Mouse (Mus musculus): ENCODE results near the gene Ahctf1. TPM values are rescaled to one million over a fixed set of nuclear protein-coding genes. Genes with fewer than 3 reads are reported as not detected.
"Not testable (repeated sequence)": the region's sequence is repeated elsewhere in the genome, so short reads cannot be mapped to it uniquely, and the experiment has no call there.

The Ahctf1 gene
- polyA plus RNA-seq, 1 experiment from 2014 or later, result 15.1 TPM

GRCm38 (mm10) chr1:179828051-179828450, 24.6 kb upstream of the Ahctf1 start:
- Histone ChIP-seq H3K36me3 (ENCODE audit: insufficient read depth, low read length) (no peaks in the 10 kb centered on the region), H3K9ac (ENCODE audit: low read depth, low read length) (no peak overlapping the region), H3K9me3 (replicated peaks; ENCODE audit: low read length) (no peaks in the 10 kb centered on the region), H3K27ac (no peak overlapping the region), H3K4me2 (ENCODE audit: low read length) (no peak overlapping the region), H3K4me1 (replicated peaks; ENCODE audit: insufficient read depth, low read length) (no peaks in the 10 kb centered on the region), H3K4me3 (replicated peaks; ENCODE audit: low read depth, low read length) (no peak overlapping the region), H3K27me3 (ENCODE audit: insufficient read depth, low read length) (no peaks in the 10 kb centered on the region)
- no peak for TF ChIP-seq CTCF (IDR thresholded peaks at IDR 0.05; ENCODE audit: low read depth)
- DNase-seq (ENCODE audit: low spot score) (no peak), ATAC-seq (replicated peaks; ENCODE audit: low FRiP score, low read depth) (no peak)
- 93% methylated on average over 5 of the region's 5 CpGs for WGBS

DNA sequence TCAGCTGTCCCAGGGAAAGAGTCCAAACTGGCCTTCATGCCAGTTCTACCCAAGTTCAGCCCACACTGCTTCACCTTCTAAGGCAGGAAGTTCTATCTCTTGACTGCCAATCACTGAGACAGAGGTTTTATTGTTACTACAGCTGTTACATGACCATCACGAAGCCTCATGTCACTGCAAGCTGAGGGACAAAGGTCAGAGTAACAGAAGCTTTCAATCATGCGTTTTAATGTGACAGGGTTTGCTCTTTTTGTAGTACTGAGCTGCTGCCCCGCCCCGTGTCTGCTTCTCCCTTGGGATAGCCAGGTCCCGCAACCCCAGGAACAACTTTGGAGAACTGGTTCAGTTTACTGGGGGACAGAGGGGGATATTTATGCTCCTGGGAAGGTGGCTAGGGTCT, 21.1 kb upstream of the Ahctf1 start:
- H3K27ac ChIP-seq, result no peak overlapping the region
- no peak overlapping the region for H3K4me3 ChIP-seq (replicated peaks; ENCODE audit: low read depth, low read length)
- no peak for TF ChIP-seq CTCF (IDR thresholded peaks at IDR 0.05; ENCODE audit: low read depth)
- ATAC-seq (replicated peaks; ENCODE audit: low FRiP score, low read depth), result no peak
- no peaks in the 10 kb centered on the region for H3K27me3 ChIP-seq (ENCODE audit: insufficient read depth, low read length)
- no peaks in the 10 kb centered on the region for H3K36me3 ChIP-seq (ENCODE audit: insufficient read depth, low read length)
- WGBS, result 54% methylated on average over 5 of the region's 5 CpGs
- H3K9me3 ChIP-seq (replicated peaks; ENCODE audit: low read length), result no peaks in the 10 kb centered on the region
- peak; percentile 16 for DNase-seq (ENCODE audit: low spot score)
- H3K4me2 ChIP-seq (ENCODE audit: low read length), result no peak overlapping the region
- H3K4me1 ChIP-seq (replicated peaks; ENCODE audit: insufficient read depth, low read length), result no peaks in the 10 kb centered on the region
- no peak overlapping the region for H3K9ac ChIP-seq (ENCODE audit: low read depth, low read length)

- H3K27ac ChIP-seq; H3K4me1 ChIP-seq (replicated peaks; ENCODE audit: insufficient read depth, low read length); H3K36me3 ChIP-seq (ENCODE audit: insufficient read depth, low read length); H3K4me2 ChIP-seq (ENCODE audit: low read length); H3K27me3 ChIP-seq (ENCODE audit: insufficient read depth, low read length); H3K4me3 ChIP-seq (replicated peaks; ENCODE audit: low read depth, low read length); DNase-seq (ENCODE audit: low spot score); H3K9ac ChIP-seq (ENCODE audit: low read depth, low read length); ATAC-seq (replicated peaks; ENCODE audit: low FRiP score, low read depth); H3K9me3 ChIP-seq (replicated peaks; ENCODE audit: low read length): not testable (repeated sequence)
- 89% methylated on average over 11 of the region's 11 CpGs for WGBS
Observed at GRCm38 (mm10) chr1:179818490-179819278, 15.2 kb upstream of the Ahctf1 start.

DNA sequence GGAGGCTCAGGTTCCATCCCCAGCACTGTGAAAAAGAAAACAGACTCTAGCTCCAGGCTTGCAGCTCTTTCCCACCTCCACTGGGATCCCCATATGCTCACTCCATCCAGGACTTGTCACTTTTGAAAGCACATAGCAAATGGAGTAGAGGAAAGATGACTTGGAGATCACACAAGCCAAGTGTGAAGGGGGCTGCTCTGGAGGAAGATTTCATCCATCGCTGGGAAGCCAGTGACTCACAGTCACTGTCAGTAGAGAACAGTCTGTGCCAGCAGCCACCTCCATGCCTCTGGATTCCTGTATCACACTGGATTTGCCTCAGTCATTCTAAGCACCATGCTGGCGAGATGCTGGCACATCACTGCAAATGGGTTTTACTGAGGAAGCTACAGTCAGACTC, 11.1 kb upstream of the Ahctf1 start:
- H3K4me3 ChIP-seq (replicated peaks; ENCODE audit: low read depth, low read length), result no peak overlapping the region
- H3K4me2 ChIP-seq (ENCODE audit: low read length), result no peak overlapping the region
- no peak for ATAC-seq (replicated peaks; ENCODE audit: low FRiP score, low read depth)
- H3K36me3 ChIP-seq (ENCODE audit: insufficient read depth, low read length), result no peaks in the 10 kb centered on the region
- no peaks in the 10 kb centered on the region for H3K9me3 ChIP-seq (replicated peaks; ENCODE audit: low read length)
- no peak for TF ChIP-seq CTCF (IDR thresholded peaks at IDR 0.05; ENCODE audit: low read depth)
- no peak overlapping the region for H3K27ac ChIP-seq
- no peaks in the 10 kb centered on the region for H3K4me1 ChIP-seq (replicated peaks; ENCODE audit: insufficient read depth, low read length)
- DNase-seq (ENCODE audit: low spot score), result no peak
- WGBS, result 78% methylated on average over 2 of the region's 2 CpGs
- no peak overlapping the region for H3K9ac ChIP-seq (ENCODE audit: low read depth, low read length)
- H3K27me3 ChIP-seq (ENCODE audit: insufficient read depth, low read length), result no peaks in the 10 kb centered on the region

DNA sequence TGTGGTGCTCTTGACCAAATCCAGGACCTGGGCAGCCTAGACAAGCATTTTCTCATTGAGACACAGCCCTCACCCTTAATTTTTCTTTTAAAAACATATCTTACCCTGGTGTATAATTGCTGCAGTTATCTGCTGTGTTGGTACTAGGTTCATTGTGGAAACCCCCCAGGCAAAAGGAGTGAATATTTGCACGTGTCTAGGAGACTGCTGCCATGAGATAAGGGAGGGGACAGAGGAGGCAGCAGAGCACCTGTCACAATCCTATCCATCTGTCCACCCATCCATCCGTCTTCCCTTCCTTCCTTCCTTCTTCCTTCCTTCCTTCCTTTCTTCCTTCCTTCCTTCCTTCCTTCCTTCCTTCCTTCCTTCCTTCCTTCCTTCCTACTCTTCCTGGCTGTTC, 9.9 kb upstream of the Ahctf1 start:
- Histone ChIP-seq H3K9me3 (replicated peaks; ENCODE audit: low read length) (no peaks in the 10 kb centered on the region), H3K27me3 (ENCODE audit: insufficient read depth, low read length) (no peaks in the 10 kb centered on the region), H3K4me2 (ENCODE audit: low read length) (no peak overlapping the region), H3K36me3 (ENCODE audit: insufficient read depth, low read length) (no peaks in the 10 kb centered on the region), H3K4me3 (replicated peaks; ENCODE audit: low read depth, low read length) (no peak overlapping the region), H3K4me1 (replicated peaks; ENCODE audit: insufficient read depth, low read length) (no peaks in the 10 kb centered on the region), H3K9ac (ENCODE audit: low read depth, low read length) (no peak overlapping the region), H3K27ac (no peak overlapping the region)
- DNase-seq (ENCODE audit: low spot score) (no peak), ATAC-seq (replicated peaks; ENCODE audit: low FRiP score, low read depth) (no peak)
- WGBS, result 62% methylated on average over 2 of the region's 2 CpGs
- TF ChIP-seq CTCF (IDR thresholded peaks at IDR 0.05; ENCODE audit: low read depth), result no peak

DNA sequence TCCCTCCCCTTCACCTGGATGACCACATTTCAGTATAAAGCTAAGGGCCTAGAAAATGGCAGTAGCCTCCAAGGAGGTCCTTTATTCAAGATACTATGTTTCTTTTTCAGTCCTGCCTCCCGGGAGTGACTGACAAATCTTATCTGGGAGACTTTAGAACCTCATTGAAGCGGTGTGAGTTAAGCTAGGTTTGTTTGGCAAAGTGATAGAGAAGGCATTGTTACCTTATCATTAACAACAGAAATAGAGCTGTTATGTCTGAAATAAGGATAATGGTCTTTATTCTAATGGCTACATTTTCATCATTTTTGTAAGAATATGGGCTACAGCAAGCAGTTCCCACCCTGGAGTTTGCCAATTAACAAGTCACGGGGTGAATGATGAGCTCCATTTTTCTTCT, 4.8 kb upstream of the Ahctf1 start:
- no peak overlapping the region for H3K27ac ChIP-seq
- H3K4me2 ChIP-seq (ENCODE audit: low read length), result no peak overlapping the region
- H3K4me3 ChIP-seq (replicated peaks; ENCODE audit: low read depth, low read length), result no peak overlapping the region
- no peak for ATAC-seq (replicated peaks; ENCODE audit: low FRiP score, low read depth)
- no peaks in the 10 kb centered on the region for H3K27me3 ChIP-seq (ENCODE audit: insufficient read depth, low read length)
- no peaks in the 10 kb centered on the region for H3K36me3 ChIP-seq (ENCODE audit: insufficient read depth, low read length)
- no peak for DNase-seq (ENCODE audit: low spot score)
- WGBS, result 81% methylated on average over 3 of the region's 3 CpGs
- no peak for TF ChIP-seq CTCF (IDR thresholded peaks at IDR 0.05; ENCODE audit: low read depth)
- no peaks in the 10 kb centered on the region for H3K4me1 ChIP-seq (replicated peaks; ENCODE audit: insufficient read depth, low read length)
- no peak overlapping the region for H3K9ac ChIP-seq (ENCODE audit: low read depth, low read length)
- no peaks in the 10 kb centered on the region for H3K9me3 ChIP-seq (replicated peaks; ENCODE audit: low read length)

DNA sequence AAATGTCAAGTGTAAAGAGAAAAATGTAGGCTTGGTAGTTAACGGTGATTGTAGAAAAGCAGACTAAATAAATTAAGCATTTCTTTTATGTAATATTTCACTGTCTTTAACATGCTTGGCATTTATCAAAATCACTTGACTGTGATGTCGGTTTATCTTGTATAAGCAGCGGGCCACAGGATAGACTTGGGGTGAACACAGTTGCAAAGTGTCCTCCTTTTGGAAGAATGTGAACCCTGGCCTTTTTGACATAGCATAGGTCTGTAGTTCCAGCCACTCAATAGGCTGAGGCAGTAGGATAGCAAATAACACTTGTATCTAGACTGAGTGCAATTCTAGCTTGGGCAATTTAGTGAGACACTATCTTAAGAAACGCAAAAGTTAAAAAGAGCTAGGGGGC, 4.0 kb upstream of the Ahctf1 start:
- no peak overlapping the region for H3K4me2 ChIP-seq (ENCODE audit: low read length)
- H3K9me3 ChIP-seq (replicated peaks; ENCODE audit: low read length), result no peaks in the 10 kb centered on the region
- 79% methylated on average over 4 of the region's 4 CpGs for WGBS
- TF ChIP-seq CTCF (IDR thresholded peaks at IDR 0.05; ENCODE audit: low read depth), result no peak
- H3K27me3 ChIP-seq (ENCODE audit: insufficient read depth, low read length), result no peaks in the 10 kb centered on the region
- no peaks in the 10 kb centered on the region for H3K36me3 ChIP-seq (ENCODE audit: insufficient read depth, low read length)
- no peaks in the 10 kb centered on the region for H3K4me1 ChIP-seq (replicated peaks; ENCODE audit: insufficient read depth, low read length)
- DNase-seq (ENCODE audit: low spot score) (no peak), ATAC-seq (replicated peaks; ENCODE audit: low FRiP score, low read depth) (no peak)
- H3K27ac ChIP-seq, result no peak overlapping the region
- H3K4me3 ChIP-seq (replicated peaks; ENCODE audit: low read depth, low read length), result no peak overlapping the region
- H3K9ac ChIP-seq (ENCODE audit: low read depth, low read length), result no peak overlapping the region
